Mouse (Mus musculus) spleen, adult 12 weeks (tissue): Measurements from ENCODE around the gene Nudt5.

Experiments used
- DNase-seq: peaks from one replicate; pipeline ENCODE4 v3.0.0; 2022; ENCODE audit warnings: low spot score

The Nudt5 gene

GRCm38 (mm10) chr2:5867681-5868080, 22.9 kb downstream of the Nudt5 start:
- no peak for DNase-seq

GRCm38 (mm10) chr2:5869746-5870145, 24.9 kb downstream of the Nudt5 start:
- no peak for DNase-seq

GRCm38 (mm10) chr2:5877446-5877845, 32.6 kb downstream of the Nudt5 start:
- no peak for DNase-seq

GRCm38 (mm10) chr2:5888865-5889264, 44.0 kb downstream of the Nudt5 start:
- no peak for DNase-seq

- DNase-seq: no peak
Measured at GRCm38 (mm10) chr2:5889412-5889811, 44.6 kb downstream of the Nudt5 start.

GRCm38 (mm10) chr2:5894296-5894695, 49.5 kb downstream of the Nudt5 start:
- DNase-seq: no peak

- peak; percentile 99 for DNase-seq
Measured at GRCm38 (mm10) chr2:5894843-5895570, 50.2 kb downstream of the Nudt5 start, which contains the start of gene Sec61a2. Gene Sec61a2, minus strand, starts transcription at chr2:5895432.

GRCm38 (mm10) chr2:5900145-5900544, 55.3 kb downstream of the Nudt5 start:
- DNase-seq: no peak

GRCm38 (mm10) chr2:5906092-5906491, 61.3 kb downstream of the Nudt5 start:
- no peak for DNase-seq

- peak; percentile 51 for DNase-seq
Measured at GRCm38 (mm10) chr2:5906625-5907024, 61.8 kb downstream of the Nudt5 start.

- no peak for DNase-seq
Measured at GRCm38 (mm10) chr2:5911282-5911965, 66.6 kb downstream of the Nudt5 start.
